In the genomic region with DNA sequence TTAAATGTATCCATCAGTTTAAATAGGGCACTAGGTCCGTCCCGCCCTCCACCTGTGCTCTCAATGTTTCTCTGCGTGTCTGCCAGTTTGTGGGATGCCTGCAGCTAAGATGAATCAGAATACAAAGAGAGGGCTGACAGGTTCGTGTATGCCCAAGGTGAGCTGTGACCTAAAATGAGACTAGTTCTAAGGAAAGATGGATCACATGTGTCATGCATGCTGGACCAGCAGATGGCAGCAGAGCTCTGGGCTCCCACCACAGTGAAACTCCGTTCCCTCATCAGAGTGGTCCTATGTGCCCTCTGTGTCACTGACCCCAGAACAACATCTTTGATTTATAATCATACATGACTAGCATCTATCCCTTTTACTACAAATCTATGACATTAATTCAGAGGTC, we compare ENCODE assay signal across 8 mouse cellular contexts.
DNase-seq lines count a peak whose midpoint lies in the region; ATAC-seq lines count a peak whose summit lies in the region.

No protein-coding gene starts in this region.

- no peaks in the 10 kb centered on the region for H3K27me3 ChIP-seq in forebrain, embryonic 16.5 days (replicated peaks; ENCODE audit: control insufficient read depth, insufficient read depth, low read length)
- H3K27me3 ChIP-seq in liver, embryonic 15.5 days = peaks cover 15% of the 10 kb centered on the region
- no peaks in the 10 kb centered on the region for H3K27me3 ChIP-seq in neural tube, embryonic 13.5 days

- peaks cover 17% of the 10 kb centered on the region for H3K4me1 ChIP-seq in forebrain, embryonic 16.5 days (replicated peaks; ENCODE audit: control insufficient read depth, insufficient read depth, low read length)
- no peaks in the 10 kb centered on the region for H3K4me1 ChIP-seq in liver, embryonic 15.5 days (replicated peaks)
- H3K4me1 ChIP-seq in neural tube, embryonic 13.5 days (replicated peaks) = peaks cover 32% of the 10 kb centered on the region

- peak; percentile 79 for ATAC-seq in forebrain, embryonic 16.5 days
- no peak for ATAC-seq in liver, embryonic 15.5 days (ENCODE audit: insufficient read depth)
- ATAC-seq in neural tube, embryonic 13.5 days (ENCODE audit: low read depth) = peak; percentile 54

- peak overlapping the region; percentile 58; the same call in 1 of the 2 replicates for H3K27ac ChIP-seq in forebrain, embryonic 16.5 days (ENCODE audit: low read length)
- no peak overlapping the region for H3K27ac ChIP-seq in liver, embryonic 15.5 days (replicated peaks)
- H3K27ac ChIP-seq in neural tube, embryonic 13.5 days (replicated peaks) = peak overlapping the region; percentile 95

- DNase-seq in Muller cell, postnatal 12 days (ENCODE audit: inconsistent ontology term) = peak; percentile 64
- DNase-seq in cerebellum, adult 11-12 months = peak; percentile 73
- DNase-seq in heart, postnatal 14 days = peak; percentile 74 to 85
- DNase-seq in kidney, postnatal 4 days = peak; percentile 88 to 89
- DNase-seq in urinary bladder, postnatal 36 days (ENCODE audit: low spot score in 2 of 2) = peak; percentile 8 to 35

- 1% methylated on average over 5 of the region's 5 CpGs for WGBS in forebrain, embryonic 16.5 days
- WGBS in liver, embryonic 15.5 days (ENCODE audit: insufficient replicate concordance) = under 1% methylated on average over 5 of the region's 5 CpGs
- WGBS in neural tube, embryonic 13.5 days = under 1% methylated on average over 5 of the region's 5 CpGs

- intact Hi-C loops in heart, postnatal 14 days (cut with DNase I) = loop anchor here (2.0 to 5.0 kb wide), 5 partner anchors 586 to 1899 kb away; a partner anchor contains a TSS

- H3K36me3 ChIP-seq in forebrain, embryonic 16.5 days (ENCODE audit: control insufficient read depth, insufficient read depth) = no peaks in the 10 kb centered on the region
- no peaks in the 10 kb centered on the region for H3K36me3 ChIP-seq in liver, embryonic 15.5 days (replicated peaks)
- no peaks in the 10 kb centered on the region for H3K36me3 ChIP-seq in neural tube, embryonic 13.5 days

- H3K4me3 ChIP-seq in forebrain, embryonic 16.5 days (replicated peaks; ENCODE audit: low read length) = peak overlapping the region; percentile 49
- H3K4me3 ChIP-seq in liver, embryonic 15.5 days (replicated peaks) = no peak overlapping the region
- peak overlapping the region; percentile 47 for H3K4me3 ChIP-seq in neural tube, embryonic 13.5 days

- H3K4me2 ChIP-seq in forebrain, embryonic 16.5 days (ENCODE audit: low read length) = peak overlapping the region; percentile 91
- H3K4me2 ChIP-seq in liver, embryonic 15.5 days = peak overlapping the region; percentile 58
- peak overlapping the region; percentile 82 for H3K4me2 ChIP-seq in neural tube, embryonic 13.5 days

- peak overlapping the region; percentile 76 for H3K9ac ChIP-seq in forebrain, embryonic 16.5 days (replicated peaks; ENCODE audit: low read depth, low read length)
- no peak overlapping the region for H3K9ac ChIP-seq in liver, embryonic 15.5 days
- H3K9ac ChIP-seq in neural tube, embryonic 13.5 days = peak overlapping the region; percentile 82

- no peaks in the 10 kb centered on the region for H3K9me3 ChIP-seq in forebrain, embryonic 16.5 days (ENCODE audit: control insufficient read depth, low read length)
- no peaks in the 10 kb centered on the region for H3K9me3 ChIP-seq in liver, embryonic 15.5 days (replicated peaks)
- no peaks in the 10 kb centered on the region for H3K9me3 ChIP-seq in neural tube, embryonic 13.5 days

Comparison
In these comparisons a context has a peak if more than half of its experiments do, and no peak if none do; other contexts are left out.
1. DNase-seq: peak in every context shown above with its lines; median percentile 88 in kidney, postnatal 4 days; 80 in heart, postnatal 14 days; 73 in cerebellum, adult 11-12 months; 64 in Muller cell, postnatal 12 days; 22 in urinary bladder, postnatal 36 days.